Mouse (Mus musculus): ENCODE data around the gene Hba-a2. TPM values are rescaled to one million over a fixed set of nuclear protein-coding genes. Genes with fewer than 3 reads are reported as not detected.

The Hba-a2 gene
- polyA plus RNA-seq, 1 experiment from 2014 or later = 5,488 TPM

Other genes starting within 250 kb of the Hba-a2 start
- gene Il9r, start 96.2 kb upstream of the Hba-a2 start, polyA plus RNA-seq (2015; fragmentation: Nextera tagmentation; extraction: Ambion mirVana) = not detected in 2 replicates
- gene Snrnp25, start 91.1 kb upstream of the Hba-a2 start, polyA plus RNA-seq (2015; fragmentation: Nextera tagmentation; extraction: Ambion mirVana) = 45.0 and 45.6 TPM in 2 replicates
- gene Rhbdf1, start 74.2 kb upstream of the Hba-a2 start, polyA plus RNA-seq (2015; fragmentation: Nextera tagmentation; extraction: Ambion mirVana) = 21.1 and 23.3 TPM in 2 replicates
- 36.7 and 38.1 TPM in 2 replicates for gene Mpg, start 70.0 kb upstream of the Hba-a2 start, polyA plus RNA-seq (2015; fragmentation: Nextera tagmentation; extraction: Ambion mirVana)
- gene Nprl3, start 28.8 kb upstream of the Hba-a2 start, polyA plus RNA-seq (2015; fragmentation: Nextera tagmentation; extraction: Ambion mirVana) = 52.2 and 56.7 TPM in 2 replicates
- gene Hba-x, start 20.1 kb upstream of the Hba-a2 start, polyA plus RNA-seq (2015; fragmentation: Nextera tagmentation; extraction: Ambion mirVana) = 9.4 and 11.3 TPM in 2 replicates
- 2,173 and 2,648 TPM in 2 replicates for gene Hba-a1, start 13.0 kb upstream of the Hba-a2 start, polyA plus RNA-seq (2015; fragmentation: Nextera tagmentation; extraction: Ambion mirVana)
- gene Hbq1b, start 9.5 kb upstream of the Hba-a2 start, polyA plus RNA-seq (2015; fragmentation: Nextera tagmentation; extraction: Ambion mirVana) = 3.3 and 4.1 TPM in 2 replicates
- gene Hbq1a, start 3.6 kb downstream of the Hba-a2 start, polyA plus RNA-seq (2015; fragmentation: Nextera tagmentation; extraction: Ambion mirVana) = 1.3 and 1.9 TPM in 2 replicates
- gene Sh3pxd2b, start 51.3 kb downstream of the Hba-a2 start, polyA plus RNA-seq (2015; fragmentation: Nextera tagmentation; extraction: Ambion mirVana) = 16.2 and 22.4 TPM in 2 replicates
- 60.2 and 72.1 TPM in 2 replicates for gene Ubtd2, start 158.9 kb downstream of the Hba-a2 start, polyA plus RNA-seq (2015; fragmentation: Nextera tagmentation; extraction: Ambion mirVana)
- gene Efcab9, start 235.6 kb downstream of the Hba-a2 start, polyA plus RNA-seq (2015; fragmentation: Nextera tagmentation; extraction: Ambion mirVana) = not detected in 2 replicates
- 2.1 and 2.8 TPM in 2 replicates for gene Stk10, start 236.8 kb downstream of the Hba-a2 start, polyA plus RNA-seq (2015; fragmentation: Nextera tagmentation; extraction: Ambion mirVana)